Mouse (Mus musculus) forebrain, postnatal 0 days (tissue): ENCODE results near the gene Cdc25b. TPM values are rescaled to one million over a fixed set of nuclear protein-coding genes. Genes with fewer than 3 reads are reported as not detected.

Experiments used
- ATAC-seq: fragments of 200-750 bp; cut with Nextera tagmentation; 2 replicates; pipeline ENCODE4 v1.8.0; 2017; ENCODE audit warnings: mild to moderate bottlenecking, moderate library complexity
- DNase-seq: peaks from one replicate; pipeline ENCODE4 v3.0.0-alpha.2; 2015
- H3K27ac ChIP-seq: fragments of 300-500 bp; sonication (generic); 2 replicates; pipeline ENCODE4 v1.5.1; 2014; ENCODE audit warnings: low read depth, mild to moderate bottlenecking, antibody characterized with exemption, low read length, moderate library complexity, mixed read lengths
- H3K27me3 ChIP-seq: fragments of 300-500 bp; sonication (generic); 2 replicates; pipeline ENCODE4 v1.6.1; 2014; ENCODE audit warnings: mild to moderate bottlenecking, low read length, mixed read lengths; ENCODE audit not compliant: insufficient read depth
- H3K36me3 ChIP-seq: fragments of 300-500 bp; sonication (generic); 2 replicates; pipeline ENCODE4 v1.6.1; 2014; ENCODE audit warnings: mild to moderate bottlenecking, moderate library complexity; ENCODE audit not compliant: insufficient read depth
- H3K4me1 ChIP-seq: fragments of 300-500 bp; sonication (generic); 2 replicates; pipeline ENCODE4 v1.6.1; 2014; ENCODE audit warnings: antibody characterized with exemption; ENCODE audit not compliant: insufficient read depth
- H3K4me2 ChIP-seq: fragments of 300-500 bp; sonication (generic); 2 replicates; pipeline ENCODE4 v1.6.1; 2014; ENCODE audit warnings: low read depth, mild to moderate bottlenecking, moderate library complexity
- H3K4me3 ChIP-seq: fragments of 300-500 bp; sonication (generic); 2 replicates; pipeline ENCODE4 v1.5.1; 2014; ENCODE audit warnings: low read depth, low read length, mixed read lengths
- H3K9ac ChIP-seq: fragments of 300-500 bp; sonication (generic); 2 replicates; pipeline ENCODE4 v1.6.1; 2014; ENCODE audit warnings: mild to moderate bottlenecking
- H3K9me3 ChIP-seq: fragments of 300-500 bp; sonication (generic); 2 replicates; pipeline ENCODE4 v1.6.1; 2016; ENCODE audit warnings: low read length
- CTCF ChIP-seq: sonication (generic); IDR thresholded peaks from 2 replicates; pipeline ENCODE4 v1.5.1; 2016; ENCODE audit warnings: antibody characterized with exemption, control low read depth, low read depth
- WGBS: fragments of 180-500 bp; shearing (Covaris S2); extraction: QIAGEN DNeasy Blood & Tissue Kit; methylation state at CpG from one replicate; pipeline ENCODE4 v1.1.7; 2014; 5-methylcytosine and 5-hydroxymethylcytosine counted together
- polyA plus RNA-seq: library from polyadenylated mRNA; unstranded; fragments of >200 nt; fragmentation: Nextera tagmentation; extraction: Ambion mirVana; gene quantifications from 2 replicates; pipeline ENCODE4 v1.2.1, GENCODE M21; 2015
- total RNA-seq: library from RNA; depleted of rRNA; stranded (reverse); fragments of >200 nt; gene quantifications from 2 replicates; pipeline ENCODE4 v1.2.3, GENCODE M21; 2014

Gene Cdc25b
- total and polyA plus RNA-seq, 2 experiments from 2014 or later, result 11.7 to 15.2 TPM

- Histone ChIP-seq H3K9me3 (no peaks in the 10 kb centered on the region), H3K9ac (0 out of 2 replicates have a peak overlapping the region, but pooled peaks have one; percentile 18), H3K4me3 (no peak overlapping the region), H3K36me3 (0 out of 2 replicates have a peak, but pooled peaks cover 14% of the 10 kb centered on the region), H3K27me3 (no peaks in the 10 kb centered on the region), H3K4me2 (no peak overlapping the region; the same call in 1 of the 2 replicates), H3K27ac (no peak overlapping the region), H3K4me1 (peaks cover 10% of the 10 kb centered on the region; the same call in 1 of the 2 replicates)
- 20% methylated on average over 42 of the region's 43 CpGs for WGBS
- DNase-seq (no peak), ATAC-seq (no peak)
- peak; percentile 28; the same call in 1 of the 2 replicates for TF ChIP-seq CTCF
Observed at GRCm38 (mm10) chr2:131171401-131172104, 15.2 kb upstream of the Cdc25b start.

- no peaks in the 10 kb centered on the region for H3K9me3 ChIP-seq
Observed at GRCm38 (mm10) chr2:131172322-131172721, 14.4 kb upstream of the Cdc25b start.

DNA sequence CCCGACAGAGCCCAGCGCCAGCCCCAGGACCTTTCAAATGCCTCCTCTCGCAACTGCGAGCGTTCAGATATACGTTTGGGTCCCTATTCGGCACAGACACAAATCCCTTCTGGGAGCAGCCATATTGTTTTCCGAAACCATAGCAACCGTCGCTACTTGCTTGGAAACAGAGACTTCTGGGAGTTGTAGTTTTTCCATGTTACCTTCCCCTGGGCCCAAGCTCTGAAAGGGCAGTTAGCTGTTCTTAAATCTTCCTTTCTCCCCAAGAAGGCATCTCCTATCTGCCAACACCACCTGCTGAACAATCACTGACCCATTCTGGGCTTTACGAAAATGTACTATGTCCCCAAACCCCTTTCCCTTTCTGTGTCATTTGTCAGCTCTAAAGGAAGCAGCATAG, 12.0 kb upstream of the Cdc25b start:
- Histone ChIP-seq H3K4me1 (peaks cover 31% of the 10 kb centered on the region), H3K4me3 (peak overlapping the region; percentile 43), H3K27ac (no peak overlapping the region), H3K9me3 (no peaks in the 10 kb centered on the region), H3K4me2 (peak overlapping the region; percentile 91), H3K36me3 (peaks cover 14% of the 10 kb centered on the region; the same call in 1 of the 2 replicates), H3K9ac (no peak overlapping the region), H3K27me3 (no peaks in the 10 kb centered on the region)
- ATAC-seq, result peak; percentile 72
- DNase-seq, result peak; percentile 85
- no peak for TF ChIP-seq CTCF
- WGBS, result 5% methylated on average over 11 of the region's 11 CpGs

More at GRCm38 (mm10) chr2:131172322-131172721, 14.4 kb upstream of the Cdc25b start:
- 61% methylated on average over 9 of the region's 9 CpGs for WGBS
- Histone ChIP-seq H3K36me3 (0 out of 2 replicates have a peak, but pooled peaks cover 14% of the 10 kb centered on the region), H3K27ac (no peak overlapping the region), H3K4me2 (no peak overlapping the region), H3K4me3 (no peak overlapping the region), H3K9ac (no peak overlapping the region), H3K27me3 (no peaks in the 10 kb centered on the region), H3K4me1 (peaks cover 18% of the 10 kb centered on the region)
- ATAC-seq (no peak), DNase-seq (no peak)
- TF ChIP-seq CTCF, result no peak

GRCm38 (mm10) chr2:131175286-131175944, 11.3 kb upstream of the Cdc25b start:
- Histone ChIP-seq H3K27me3 (no peaks in the 10 kb centered on the region), H3K9me3 (no peaks in the 10 kb centered on the region), H3K4me3 (no peak overlapping the region), H3K4me2 (no peak overlapping the region), H3K4me1 (peaks cover 33% of the 10 kb centered on the region), H3K36me3 (peaks cover 14% of the 10 kb centered on the region; the same call in 1 of the 2 replicates), H3K27ac (no peak overlapping the region), H3K9ac (no peak overlapping the region)
- TF ChIP-seq CTCF, result no peak
- no peak for DNase-seq
- 70% methylated on average over 3 of the region's 3 CpGs for WGBS
- ATAC-seq, result no peak

GRCm38 (mm10) chr2:131175945-131176309, 10.8 kb upstream of the Cdc25b start:
- DNase-seq, result no peak
- Histone ChIP-seq H3K27ac (no peak overlapping the region), H3K4me3 (no peak overlapping the region), H3K27me3 (no peaks in the 10 kb centered on the region), H3K9me3 (no peaks in the 10 kb centered on the region), H3K4me1 (peaks cover 33% of the 10 kb centered on the region), H3K36me3 (peaks cover 14% of the 10 kb centered on the region; the same call in 1 of the 2 replicates), H3K9ac (no peak overlapping the region), H3K4me2 (no peak overlapping the region)
- no peak for ATAC-seq
- no peak for TF ChIP-seq CTCF
- 81% methylated on average over 1 of the region's 1 CpGs for WGBS

DNA sequence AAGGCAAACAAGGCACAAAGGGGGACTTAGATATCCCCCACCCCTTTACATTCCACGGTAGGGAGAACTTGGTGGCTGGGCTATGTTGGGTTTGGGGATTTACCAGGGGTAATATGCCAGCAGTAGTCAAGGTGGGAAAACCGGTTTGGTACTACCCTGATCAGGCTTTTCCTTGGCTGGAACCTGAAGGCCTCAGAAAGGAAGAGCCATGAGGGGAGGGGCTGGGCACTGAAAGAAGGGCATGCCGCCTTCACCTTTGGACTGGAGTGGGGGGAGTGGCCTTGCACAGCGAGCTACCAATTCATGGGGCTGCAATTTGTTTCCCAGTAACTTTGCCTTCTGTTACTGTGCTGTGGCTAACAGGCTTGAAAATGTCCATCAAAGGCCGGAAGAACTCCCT, 10.3 kb upstream of the Cdc25b start:
- no peak overlapping the region for H3K27ac ChIP-seq
- no peak for DNase-seq
- H3K4me1 ChIP-seq, result peaks cover 33% of the 10 kb centered on the region

DNA sequence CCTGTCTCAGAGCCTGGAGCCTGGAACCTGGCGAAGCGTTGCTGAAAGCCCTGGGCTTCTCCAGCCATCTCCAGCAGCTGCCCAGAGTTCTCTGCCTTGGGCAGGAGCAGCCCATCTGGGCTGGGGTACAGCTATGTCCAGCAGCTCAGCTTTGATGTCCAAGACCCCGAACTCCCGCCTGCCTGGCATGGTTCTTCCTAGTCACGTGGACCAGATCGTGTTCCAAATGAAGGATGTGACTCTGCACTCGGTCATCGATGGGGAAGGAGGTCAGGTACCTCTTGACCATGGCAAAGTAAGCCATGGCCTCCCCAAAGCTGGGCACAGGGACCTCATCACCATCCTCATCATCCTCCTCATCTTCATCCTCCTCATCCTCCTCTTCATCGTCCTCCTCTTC, 8.8 kb upstream of the Cdc25b start:
- no peaks in the 10 kb centered on the region; the same call in 1 of the 2 replicates for H3K36me3 ChIP-seq
- peak overlapping the region; percentile 98 for H3K4me2 ChIP-seq
- H3K4me1 ChIP-seq, result peaks cover 33% of the 10 kb centered on the region
- WGBS, result 80% methylated on average over 9 of the region's 9 CpGs
- no peaks in the 10 kb centered on the region for H3K9me3 ChIP-seq
- DNase-seq (no peak), ATAC-seq (no peak)
- no peak for TF ChIP-seq CTCF
- H3K9ac ChIP-seq, result peak overlapping the region; percentile 93; the same call in 1 of the 2 replicates
- no peaks in the 10 kb centered on the region for H3K27me3 ChIP-seq
- no peak overlapping the region for H3K27ac ChIP-seq
- H3K4me3 ChIP-seq, result peak overlapping the region; percentile 84

More for the DNA sequence above, 10.3 kb upstream of the Cdc25b start:
- no peaks in the 10 kb centered on the region for H3K9me3 ChIP-seq
- no peak overlapping the region for H3K9ac ChIP-seq
- WGBS, result 62% methylated on average over 5 of the region's 5 CpGs
- no peak for ATAC-seq
- TF ChIP-seq CTCF, result no peak
- H3K4me2 ChIP-seq, result no peak overlapping the region
- no peaks in the 10 kb centered on the region for H3K27me3 ChIP-seq
- peaks cover 11% of the 10 kb centered on the region; the same call in 1 of the 2 replicates for H3K36me3 ChIP-seq
- H3K4me3 ChIP-seq, result no peak overlapping the region
